Mouse (Mus musculus) C2C12 (cell line): Measurements from ENCODE around the gene Abraxas1. TPM values are rescaled to one million over a fixed set of nuclear protein-coding genes. Genes with fewer than 3 reads are reported as not detected.
A peak's percentile ranks its signal among the peaks of the same experiment; 100 is the strongest.

Source experiments
- H3K27me3 ChIP-seq: one replicate; pipeline ENCODE4 v1.6.1; 2011; ENCODE audit not compliant: control insufficient read depth, insufficient read depth, insufficient read length
- H3K36me3 ChIP-seq: one replicate; pipeline ENCODE4 v1.6.1; 2011; ENCODE audit not compliant: control insufficient read depth, insufficient read depth
- H3K4me3 ChIP-seq: one replicate; pipeline ENCODE4 v1.5.1; 2011; ENCODE audit warnings: mild to moderate bottlenecking, control low read depth; ENCODE audit not compliant: poor library complexity, insufficient read depth, severe bottlenecking
- H3K79me2 ChIP-seq: one replicate; pipeline ENCODE4 v1.6.1; 2011; ENCODE audit not compliant: control insufficient read depth, insufficient read depth
- H3K79me3 ChIP-seq: one replicate; pipeline ENCODE4 v1.6.1; 2011; ENCODE audit warnings: low read depth, control low read depth
- H3ac ChIP-seq: one replicate; pipeline ENCODE3; 2011; ENCODE audit warnings: low read depth; ENCODE audit not compliant: control insufficient read depth, insufficient read length
- CEBPB ChIP-seq: IDR thresholded peaks from one replicate; pipeline ENCODE4 v1.6.1; 2011; ENCODE audit warnings: low read depth, mild to moderate bottlenecking, control low read depth, moderate library complexity
- CTCF ChIP-seq: IDR thresholded peaks from one replicate; pipeline ENCODE4 v1.5.1; 2011; ENCODE audit not compliant: control insufficient read depth, insufficient read depth, insufficient read length
- FOSL1 ChIP-seq: IDR thresholded peaks from one replicate; pipeline ENCODE4 v1.8.0; 2011; ENCODE audit warnings: mild to moderate bottlenecking, low read length; ENCODE audit not compliant: poor library complexity, insufficient read depth, severe bottlenecking
- MAX ChIP-seq: IDR thresholded peaks from one replicate; pipeline ENCODE4 v1.6.1; 2011; ENCODE audit warnings: mild to moderate bottlenecking, control low read depth
- MYOD1 ChIP-seq: IDR thresholded peaks from one replicate; pipeline ENCODE4 v1.6.1; 2011; ENCODE audit warnings: low read depth; ENCODE audit not compliant: control insufficient read depth, insufficient read length
- MYOG ChIP-seq: IDR thresholded peaks from one replicate; pipeline ENCODE4 v1.6.1; 2011; ENCODE audit not compliant: control insufficient read depth, insufficient read length; ENCODE audit errors: extremely low read depth
- USF1 ChIP-seq: IDR thresholded peaks from one replicate; pipeline ENCODE4 v1.6.1; 2011; ENCODE audit warnings: low read depth, mild to moderate bottlenecking, control low read depth, moderate library complexity
- long read RNA-seq, 2 experiments: library from polyadenylated mRNA; unstranded; transcript quantifications; one replicate each; pipeline ENCODE4 v2.0.0; 2019 to 2020
- polyA plus RNA-seq: library from polyadenylated mRNA; unstranded; fragments of >200 nt; fragmentation: generic; extraction: Trizol; gene quantifications from one replicate; pipeline ENCODE4 v1.2.1, GENCODE M21; 2012; ENCODE audit warnings: missing spikeins

The Abraxas1 gene
- polyA plus RNA-seq, result 5.7 TPM
- long read RNA-seq, experiment 1, transcript Abraxas1-209 (10 exons, 1,668 nt), result major isoform, 9 of 20 reads
- long read RNA-seq, experiment 1, transcript Abraxas1-202 (9 exons, 2,139 nt), result minor isoform, 7 of 20 reads
- long read RNA-seq, experiment 1, partial matches to known transcripts, result 2 of 20 reads
- long read RNA-seq, experiment 1, other reads (novel, unspliced or antisense), result 2 of 20 reads
- long read RNA-seq, experiment 2, transcript Abraxas1-202 (9 exons, 2,139 nt), result major isoform, 37 of 68 reads
- long read RNA-seq, experiment 2, transcript Abraxas1-209 (10 exons, 1,668 nt), result minor isoform, 11 of 68 reads
- long read RNA-seq, experiment 2, partial matches to known transcripts, result 1 of 68 reads
- long read RNA-seq, experiment 2, other reads (novel, unspliced or antisense), result 19 of 68 reads

- H3K36me3 ChIP-seq, result peaks cover 11% of the 10 kb centered on the region
- H3K27me3 ChIP-seq, result no peaks in the 10 kb centered on the region
- H3K79me2 ChIP-seq, result peaks cover 11% of the 10 kb centered on the region
- peaks cover 11% of the 10 kb centered on the region for H3K79me3 ChIP-seq
- TF ChIP-seq MYOD1, result no peak
- no peak for TF ChIP-seq FOSL1
- no peak for TF ChIP-seq MYOG
- no peak for TF ChIP-seq CEBPB
- no peak for TF ChIP-seq MAX
- no peak for TF ChIP-seq USF1
- no peak for TF ChIP-seq CTCF
- H3ac ChIP-seq, result peak within 1 kb of the TSS; percentile 97
- peak within 1 kb of the TSS; percentile 71 for H3K4me3 ChIP-seq
Measured at GRCm38 (mm10) chr5:100820483-100821184, at the start of gene Abraxas1. Gene Abraxas1, minus strand, starts transcription at chr5:100820965.

- no peaks in the 10 kb centered on the region for H3K36me3 ChIP-seq
- H3K4me3 ChIP-seq, result no peak overlapping the region
- no peak overlapping the region for H3ac ChIP-seq
- TF ChIP-seq CTCF (no peak), MYOD1 (no peak), FOSL1 (no peak), MYOG (no peak), MAX (no peak), CEBPB (no peak), USF1 (no peak)
- H3K79me3 ChIP-seq, result no peaks in the 10 kb centered on the region
- no peaks in the 10 kb centered on the region for H3K27me3 ChIP-seq
- no peaks in the 10 kb centered on the region for H3K79me2 ChIP-seq
Measured at GRCm38 (mm10) chr5:100869197-100869895, 48.6 kb upstream of the Abraxas1 start.

- H3K4me3 ChIP-seq, result no peak overlapping the region
- no peaks in the 10 kb centered on the region for H3K79me2 ChIP-seq
- H3K36me3 ChIP-seq, result no peaks in the 10 kb centered on the region
- no peak for TF ChIP-seq MYOG
- H3K79me3 ChIP-seq, result no peaks in the 10 kb centered on the region
- H3ac ChIP-seq, result no peak overlapping the region
- H3K27me3 ChIP-seq, result no peaks in the 10 kb centered on the region
Measured at GRCm38 (mm10) chr5:100866183-100866582, 45.4 kb upstream of the Abraxas1 start.

- TF ChIP-seq FOSL1, result no peak
- TF ChIP-seq MYOG, result no peak
- TF ChIP-seq MAX, result no peak
- TF ChIP-seq CEBPB, result no peak
- TF ChIP-seq CTCF, result no peak
- TF ChIP-seq USF1, result no peak
- no peak for TF ChIP-seq MYOD1
- Histone ChIP-seq H3K79me2 (no peaks in the 10 kb centered on the region), H3K36me3 (no peaks in the 10 kb centered on the region), H3K79me3 (no peaks in the 10 kb centered on the region), H3ac (no peak overlapping the region), H3K27me3 (no peaks in the 10 kb centered on the region), H3K4me3 (no peak overlapping the region)
Measured at GRCm38 (mm10) chr5:100864438-100864837, 43.7 kb upstream of the Abraxas1 start.

GRCm38 (mm10) chr5:100863091-100863490 is 42.3 kb upstream of the Abraxas1 start:
- no peaks in the 10 kb centered on the region for H3K27me3 ChIP-seq
- TF ChIP-seq CTCF (no peak), USF1 (no peak), MAX (no peak), CEBPB (no peak), FOSL1 (no peak), MYOG (no peak), MYOD1 (no peak)
- H3K79me2 ChIP-seq, result no peaks in the 10 kb centered on the region

More at GRCm38 (mm10) chr5:100863091-100863490, 42.3 kb upstream of the Abraxas1 start:
- H3K79me3 ChIP-seq, result no peaks in the 10 kb centered on the region
- no peak overlapping the region for H3ac ChIP-seq
- H3K4me3 ChIP-seq, result no peak overlapping the region
- no peaks in the 10 kb centered on the region for H3K36me3 ChIP-seq
